Mouse (Mus musculus) E14TG2a.4 (cell line): ENCODE results near the gene Sox8.

Source experiments
- CTCF ChIP-seq: conservative IDR thresholded peaks from 2 replicates; pipeline ENCODE4 v1.5.1; 2014; ENCODE audit warnings: low read length
- POU5F1 ChIP-seq: IDR thresholded peaks from 2 replicates; pipeline ENCODE4 v1.6.1; 2014; ENCODE audit warnings: low read length, borderline replicate concordance

DNA sequence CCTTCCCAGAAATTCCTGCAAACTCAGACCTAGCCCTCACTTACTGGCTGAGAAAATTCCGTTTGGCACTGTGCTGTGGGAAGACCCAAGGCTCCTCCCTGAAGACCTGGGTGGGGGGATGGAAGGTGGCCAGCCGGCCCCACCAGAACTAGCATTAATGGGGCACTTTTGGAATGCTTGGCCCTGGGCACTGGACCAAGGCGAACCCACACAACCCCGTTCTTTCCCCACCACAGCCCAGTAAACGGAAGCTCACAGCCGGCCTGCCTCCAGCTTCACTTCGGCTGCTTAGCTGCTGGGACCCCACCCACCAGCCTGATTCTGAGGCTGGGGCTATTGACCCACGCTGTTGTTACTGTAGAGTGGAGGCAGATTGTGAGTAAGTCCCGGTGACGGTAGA is 2.3 kb downstream of the Sox8 start:
- no peak for TF ChIP-seq CTCF
- no peak for TF ChIP-seq POU5F1
